Mouse (Mus musculus): ENCODE measurements around the gene Fxyd2.

Fxyd2 gene

GRCm38 (mm10) chr9:45429951-45430697 is 30.7 kb downstream of the Fxyd2 start:
- TF ChIP-seq GATA4 (IDR thresholded peaks at IDR 0.05; ENCODE audit: insufficient replicate concordance, low read length): no peak

- no peak for TF ChIP-seq GATA4 (IDR thresholded peaks at IDR 0.05; ENCODE audit: insufficient replicate concordance, low read length)
Observed at GRCm38 (mm10) chr9:45430698-45430959, 31.2 kb downstream of the Fxyd2 start.

DNA sequence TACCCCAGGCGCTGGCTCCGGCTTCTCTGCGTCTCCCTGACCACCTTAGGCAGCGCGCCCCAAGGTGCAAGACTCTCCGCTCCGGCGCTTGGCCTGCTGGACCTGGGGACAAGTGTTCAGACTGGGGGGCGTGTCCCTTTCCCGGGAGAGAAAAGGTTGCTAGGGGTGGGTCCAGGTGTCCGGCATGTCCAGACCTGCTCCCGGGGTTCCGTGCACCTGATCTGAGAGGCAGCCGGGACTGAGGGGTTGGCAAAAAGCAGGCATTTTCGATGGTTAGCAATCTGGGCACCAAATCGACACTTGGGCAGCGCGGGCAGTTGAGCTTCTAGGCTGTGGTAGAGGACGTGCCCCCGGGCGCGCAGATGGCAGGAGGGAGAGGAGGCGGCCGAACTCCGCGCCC is 31.7 kb downstream of the Fxyd2 start:
- no peak for TF ChIP-seq GATA4 (IDR thresholded peaks at IDR 0.05; ENCODE audit: insufficient replicate concordance, low read length)

DNA sequence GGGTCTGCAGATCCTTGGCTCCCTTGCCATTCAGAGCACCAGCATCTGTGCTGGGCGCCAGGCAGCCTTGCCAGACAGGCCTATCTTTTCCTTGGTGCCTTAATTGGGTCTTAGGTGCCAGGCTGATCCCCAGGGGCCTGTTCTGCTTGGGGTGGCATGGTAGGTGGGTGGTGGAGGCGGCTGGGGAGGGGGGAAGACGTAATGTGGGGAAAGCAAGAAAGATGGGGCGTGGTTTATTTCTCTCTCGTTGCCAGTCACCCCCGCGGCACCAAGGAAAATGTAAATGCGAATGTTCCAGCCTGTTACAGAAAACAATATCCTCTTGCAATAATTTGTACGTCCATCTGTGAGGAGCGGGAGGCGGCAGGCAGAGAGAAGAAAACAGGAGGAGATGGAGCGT is 33.2 kb downstream of the Fxyd2 start:
- no peak for TF ChIP-seq GATA4 (IDR thresholded peaks at IDR 0.05; ENCODE audit: insufficient replicate concordance, low read length)

- TF ChIP-seq GATA4 (IDR thresholded peaks at IDR 0.05; ENCODE audit: insufficient replicate concordance, low read length): no peak
Observed at GRCm38 (mm10) chr9:45433119-45433518, 33.6 kb downstream of the Fxyd2 start.

GRCm38 (mm10) chr9:45434171-45434570 is 34.7 kb downstream of the Fxyd2 start:
- TF ChIP-seq GATA4 (IDR thresholded peaks at IDR 0.05; ENCODE audit: insufficient replicate concordance, low read length): no peak

DNA sequence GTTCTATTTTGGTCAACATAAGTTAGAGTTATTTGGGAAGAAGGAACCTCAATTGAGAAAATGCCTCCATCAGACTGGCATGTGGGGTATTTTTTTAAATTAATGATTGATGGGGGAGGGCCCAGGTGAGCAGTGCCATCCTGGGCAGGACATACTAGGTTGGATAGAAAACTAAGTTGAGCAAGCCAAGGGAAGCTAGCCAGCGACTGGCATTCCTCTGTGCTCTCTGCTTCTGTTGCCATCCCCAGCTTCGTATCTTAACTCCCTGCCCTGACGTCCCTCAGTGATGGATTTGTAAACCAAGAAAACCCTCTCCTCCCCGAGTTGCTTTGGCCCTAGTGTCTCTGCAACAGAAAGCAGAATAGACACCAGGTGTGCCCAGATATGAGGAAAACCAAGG is 39.6 kb downstream of the Fxyd2 start:
- no peak for TF ChIP-seq GATA4 (IDR thresholded peaks at IDR 0.05; ENCODE audit: insufficient replicate concordance, low read length)

GRCm38 (mm10) chr9:45440083-45440784 is 40.8 kb downstream of the Fxyd2 start:
- no peak for TF ChIP-seq GATA4 (IDR thresholded peaks at IDR 0.05; ENCODE audit: insufficient replicate concordance, low read length)

DNA sequence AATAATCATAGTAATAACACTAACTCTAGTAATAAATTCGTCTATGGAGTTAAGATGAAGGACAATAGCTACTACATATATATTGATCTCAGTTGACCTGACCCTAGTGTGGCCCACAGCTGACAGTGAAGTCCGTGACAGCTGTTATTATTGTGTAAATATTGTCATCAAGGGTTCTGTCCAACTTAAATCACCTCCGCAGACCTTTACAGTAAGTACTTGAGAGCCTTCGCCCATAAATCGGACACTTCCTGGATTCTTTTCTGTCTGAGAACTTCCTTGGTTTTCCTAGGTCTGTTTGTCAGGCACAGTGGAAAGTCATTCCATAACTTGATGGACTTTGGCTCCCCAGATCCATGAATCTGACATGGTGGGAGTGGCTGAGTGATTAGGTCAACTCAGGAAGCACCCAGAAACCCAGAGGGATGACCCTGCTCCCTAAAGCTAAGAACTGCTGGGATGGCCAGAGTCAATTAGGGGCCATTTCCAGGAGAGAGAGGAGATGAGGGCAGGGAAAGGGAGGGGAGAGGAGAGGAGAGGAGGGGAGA is 44.9 kb downstream of the Fxyd2 start:
- no peak for TF ChIP-seq GATA4 (IDR thresholded peaks at IDR 0.05; ENCODE audit: insufficient replicate concordance, low read length)

DNA sequence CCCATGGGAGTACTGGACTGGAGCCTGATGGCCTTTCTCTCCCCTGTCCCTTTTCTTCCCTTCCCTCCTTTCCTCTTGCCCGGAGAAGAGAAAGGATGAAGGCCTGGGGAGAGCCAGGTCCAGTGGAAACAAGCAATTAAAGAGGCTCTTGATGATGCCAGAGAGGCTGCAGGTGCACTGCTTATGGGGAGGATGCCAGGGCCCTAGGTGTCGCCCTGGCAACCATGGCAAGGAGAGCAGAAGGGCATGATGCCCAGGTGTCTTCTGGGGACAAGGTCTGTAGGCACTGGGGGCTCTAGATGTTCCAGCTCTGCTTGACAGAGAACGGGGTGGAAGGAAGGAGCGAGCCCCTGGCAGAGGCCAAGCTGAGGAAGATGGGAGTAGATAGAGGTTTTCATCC is 50.2 kb downstream of the Fxyd2 start:
- no peak for TF ChIP-seq GATA4 (IDR thresholded peaks at IDR 0.05; ENCODE audit: insufficient replicate concordance, low read length)

- no peak for TF ChIP-seq GATA4 (IDR thresholded peaks at IDR 0.05; ENCODE audit: insufficient replicate concordance, low read length)
Observed at GRCm38 (mm10) chr9:45451346-45451745, 51.9 kb downstream of the Fxyd2 start.

DNA sequence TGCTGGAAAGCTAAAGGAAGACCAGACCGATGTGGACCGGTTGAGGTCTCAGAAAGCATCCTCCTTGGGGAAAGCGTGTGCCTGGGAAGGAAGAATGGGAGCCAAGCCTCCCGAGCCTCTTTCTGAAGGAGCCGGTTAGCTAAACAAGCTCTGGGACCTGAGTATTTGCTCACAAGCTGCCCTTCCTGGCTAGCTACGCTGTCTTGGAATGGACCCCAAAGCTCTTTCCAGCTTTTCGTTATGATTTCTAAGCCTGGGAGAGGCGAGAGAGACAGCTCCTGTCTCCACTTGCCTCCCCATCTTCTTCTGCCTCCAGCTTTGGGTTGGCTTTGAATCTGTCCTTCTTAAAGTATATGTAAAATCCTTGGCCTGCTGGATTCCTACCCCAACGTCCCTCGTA is 54.6 kb downstream of the Fxyd2 start:
- TF ChIP-seq GATA4 (IDR thresholded peaks at IDR 0.05; ENCODE audit: insufficient replicate concordance, low read length): no peak

GRCm38 (mm10) chr9:45454889-45455610 is 55.6 kb downstream of the Fxyd2 start:
- TF ChIP-seq GATA4 (IDR thresholded peaks at IDR 0.05; ENCODE audit: insufficient replicate concordance, low read length): no peak

- TF ChIP-seq GATA4 (IDR thresholded peaks at IDR 0.05; ENCODE audit: insufficient replicate concordance, low read length): no peak
Observed at GRCm38 (mm10) chr9:45457200-45457599, 57.7 kb downstream of the Fxyd2 start.

DNA sequence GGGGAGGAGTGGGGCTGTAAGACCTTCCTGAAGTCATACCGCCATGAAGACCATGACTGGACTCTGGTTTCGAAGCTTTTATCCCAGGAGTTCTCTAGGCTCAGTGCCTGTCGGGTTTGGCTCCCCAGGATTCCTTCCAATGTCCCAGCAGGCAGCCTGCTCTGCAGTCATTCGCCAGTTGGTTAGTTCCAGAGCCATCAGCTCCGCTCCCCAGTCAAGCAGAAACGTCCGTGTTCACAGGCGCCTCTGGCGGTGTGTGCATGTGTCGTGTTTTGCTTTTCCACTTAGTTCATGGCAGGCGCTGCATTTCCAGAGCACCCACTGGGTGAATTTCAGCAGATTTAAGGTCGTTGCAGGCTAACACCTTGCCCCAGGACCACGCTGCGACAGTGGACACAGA is 58.9 kb downstream of the Fxyd2 start:
- no peak for TF ChIP-seq GATA4 (IDR thresholded peaks at IDR 0.05; ENCODE audit: insufficient replicate concordance, low read length)

Measured in liver, adult (tissue).